Mouse (Mus musculus): ENCODE data around the gene Ank2.

Gene Ank2

GRCm38 (mm10) chr3:126931884-126932506 is 567.2 kb downstream of the Ank2 start:
- DNase-seq (ENCODE audit: inconsistent age in 2 of 2, low spot score in 1 of 2): no peak

- DNase-seq (ENCODE audit: inconsistent age in 2 of 2, low spot score in 1 of 2): no peak
Observed at GRCm38 (mm10) chr3:126923575-126924382, 575.4 kb downstream of the Ank2 start.

GRCm38 (mm10) chr3:126921941-126922340 is 577.2 kb downstream of the Ank2 start:
- DNase-seq (ENCODE audit: inconsistent age in 2 of 2, low spot score in 1 of 2): no peak

GRCm38 (mm10) chr3:126920296-126920695 is 578.9 kb downstream of the Ank2 start:
- DNase-seq (ENCODE audit: inconsistent age in 2 of 2, low spot score in 1 of 2): no peak

- no peak for DNase-seq (ENCODE audit: inconsistent age in 2 of 2, low spot score in 1 of 2)
Observed at GRCm38 (mm10) chr3:126918805-126919473, 580.2 kb downstream of the Ank2 start.

GRCm38 (mm10) chr3:126916381-126916780 is 582.8 kb downstream of the Ank2 start:
- DNase-seq (ENCODE audit: inconsistent age in 2 of 2, low spot score in 1 of 2): no peak

GRCm38 (mm10) chr3:126903543-126903942 is 595.6 kb downstream of the Ank2 start:
- peak; percentile 29 to 72 for DNase-seq (ENCODE audit: inconsistent age in 2 of 2, low spot score in 1 of 2)

GRCm38 (mm10) chr3:126886644-126887043 is 612.5 kb downstream of the Ank2 start:
- DNase-seq (ENCODE audit: inconsistent age in 2 of 2, low spot score in 1 of 2): no peak

- no peak for DNase-seq (ENCODE audit: inconsistent age in 2 of 2, low spot score in 1 of 2)
Observed at GRCm38 (mm10) chr3:126886090-126886489, 613.1 kb downstream of the Ank2 start.

- DNase-seq (ENCODE audit: inconsistent age in 2 of 2, low spot score in 1 of 2): no peak
Observed at GRCm38 (mm10) chr3:126878233-126878632, 620.9 kb downstream of the Ank2 start.
